Mouse (Mus musculus): ENCODE results near the gene Cox20. TPM values are rescaled to one million over a fixed set of nuclear protein-coding genes. Genes with fewer than 3 reads are reported as not detected.
"Not testable (repeated sequence)": the region's sequence is repeated elsewhere in the genome, so short reads cannot be mapped to it uniquely, and the experiment has no call there.

Gene Cox20
- polyA plus RNA-seq, 1 experiment from 2014 or later: 73.9 TPM

GRCm38 (mm10) chr1:178341435-178341834 is 22.5 kb downstream of the Cox20 start:
- no peaks in the 10 kb centered on the region for H3K36me3 ChIP-seq (ENCODE audit: control insufficient read depth, insufficient read depth)
- ATAC-seq (ENCODE audit: low read depth): no peak

DNA sequence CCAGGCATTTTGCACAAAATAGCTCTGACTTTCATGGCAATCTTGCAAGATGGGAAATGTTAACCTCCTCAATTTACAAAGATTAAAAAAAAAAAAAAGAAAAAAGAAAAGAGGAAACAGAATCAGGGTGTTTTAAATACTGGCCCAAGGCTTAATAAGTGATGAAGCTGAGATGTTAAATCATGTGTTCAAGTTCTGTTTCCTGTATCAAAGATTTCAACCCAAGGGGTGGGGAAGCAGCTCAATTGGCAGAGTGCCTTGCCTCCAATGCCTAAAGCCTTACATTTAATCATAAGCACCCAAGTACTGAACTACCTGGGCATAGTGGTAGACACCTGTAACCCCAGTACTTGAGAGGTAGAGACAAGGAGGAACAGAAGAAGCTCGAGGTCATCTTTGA is 23.1 kb downstream of the Cox20 start:
- no peaks in the 10 kb centered on the region for H3K36me3 ChIP-seq (ENCODE audit: control insufficient read depth, insufficient read depth)
- 36% methylated on average over 1 of the region's 1 CpGs for WGBS (ENCODE audit: insufficient replicate concordance)
- no peak overlapping the region for H3K4me2 ChIP-seq (ENCODE audit: low read depth, low read length)
- H3K27me3 ChIP-seq (ENCODE audit: control insufficient read depth, insufficient read depth, low read depth, low read length): no peaks in the 10 kb centered on the region
- H3K9ac ChIP-seq (ENCODE audit: low read depth, low read length): no peak overlapping the region
- no peak overlapping the region for H3K27ac ChIP-seq (ENCODE audit: low read length)
- H3K4me1 ChIP-seq (ENCODE audit: control insufficient read depth, low read depth, low read length): peaks cover 4% of the 10 kb centered on the region
- no peaks in the 10 kb centered on the region for H3K9me3 ChIP-seq (replicated peaks; ENCODE audit: control insufficient read depth, low read length)
- ATAC-seq (ENCODE audit: low read depth): no peak
- no peak overlapping the region for H3K4me3 ChIP-seq (ENCODE audit: low read depth, low read length)

More at GRCm38 (mm10) chr1:178341435-178341834, 22.5 kb downstream of the Cox20 start:
- H3K9ac ChIP-seq (ENCODE audit: low read depth, low read length): no peak overlapping the region
- H3K27me3 ChIP-seq (ENCODE audit: control insufficient read depth, insufficient read depth, low read depth, low read length): no peaks in the 10 kb centered on the region
- no peak overlapping the region for H3K27ac ChIP-seq (ENCODE audit: low read length)
- H3K4me1 ChIP-seq (ENCODE audit: control insufficient read depth, low read depth, low read length): peaks cover 4% of the 10 kb centered on the region
- H3K9me3 ChIP-seq (replicated peaks; ENCODE audit: control insufficient read depth, low read length): no peaks in the 10 kb centered on the region
- no peak overlapping the region for H3K4me3 ChIP-seq (ENCODE audit: low read depth, low read length)
- 77% methylated on average over 3 of the region's 3 CpGs for WGBS (ENCODE audit: insufficient replicate concordance)
- no peak overlapping the region for H3K4me2 ChIP-seq (ENCODE audit: low read depth, low read length)

DNA sequence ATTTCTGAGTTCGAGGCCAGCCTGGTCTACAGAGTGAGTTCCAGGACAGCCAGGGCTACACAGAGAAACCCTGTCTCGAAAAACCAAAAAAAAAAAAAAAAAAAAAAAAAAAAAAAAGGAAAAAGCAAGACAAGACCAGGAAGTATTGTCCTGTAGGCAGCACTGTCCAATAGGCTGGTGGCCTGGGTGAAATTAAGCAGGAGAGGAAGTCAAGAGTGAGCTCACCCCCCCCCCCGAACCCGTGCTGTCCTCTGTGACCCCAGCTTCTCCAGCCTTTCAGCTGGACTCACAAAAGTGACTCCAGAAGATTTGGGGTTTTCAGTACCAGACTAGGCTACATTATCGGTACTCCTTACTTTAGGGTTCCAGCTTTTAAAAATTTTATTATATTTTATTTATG is 23.7 kb downstream of the Cox20 start:
- Histone ChIP-seq H3K27me3 (ENCODE audit: control insufficient read depth, insufficient read depth, low read depth, low read length) (no peaks in the 10 kb centered on the region), H3K27ac (ENCODE audit: low read length) (no peak overlapping the region), H3K4me2 (ENCODE audit: low read depth, low read length) (no peak overlapping the region), H3K4me1 (ENCODE audit: control insufficient read depth, low read depth, low read length) (peaks cover 4% of the 10 kb centered on the region), H3K36me3 (ENCODE audit: control insufficient read depth, insufficient read depth) (no peaks in the 10 kb centered on the region), H3K9me3 (replicated peaks; ENCODE audit: control insufficient read depth, low read length) (no peaks in the 10 kb centered on the region), H3K4me3 (ENCODE audit: low read depth, low read length) (no peak overlapping the region), H3K9ac (ENCODE audit: low read depth, low read length) (no peak overlapping the region)
- ATAC-seq (ENCODE audit: low read depth): no peak
- 53% methylated on average over 4 of the region's 5 CpGs for WGBS (ENCODE audit: insufficient replicate concordance)

DNA sequence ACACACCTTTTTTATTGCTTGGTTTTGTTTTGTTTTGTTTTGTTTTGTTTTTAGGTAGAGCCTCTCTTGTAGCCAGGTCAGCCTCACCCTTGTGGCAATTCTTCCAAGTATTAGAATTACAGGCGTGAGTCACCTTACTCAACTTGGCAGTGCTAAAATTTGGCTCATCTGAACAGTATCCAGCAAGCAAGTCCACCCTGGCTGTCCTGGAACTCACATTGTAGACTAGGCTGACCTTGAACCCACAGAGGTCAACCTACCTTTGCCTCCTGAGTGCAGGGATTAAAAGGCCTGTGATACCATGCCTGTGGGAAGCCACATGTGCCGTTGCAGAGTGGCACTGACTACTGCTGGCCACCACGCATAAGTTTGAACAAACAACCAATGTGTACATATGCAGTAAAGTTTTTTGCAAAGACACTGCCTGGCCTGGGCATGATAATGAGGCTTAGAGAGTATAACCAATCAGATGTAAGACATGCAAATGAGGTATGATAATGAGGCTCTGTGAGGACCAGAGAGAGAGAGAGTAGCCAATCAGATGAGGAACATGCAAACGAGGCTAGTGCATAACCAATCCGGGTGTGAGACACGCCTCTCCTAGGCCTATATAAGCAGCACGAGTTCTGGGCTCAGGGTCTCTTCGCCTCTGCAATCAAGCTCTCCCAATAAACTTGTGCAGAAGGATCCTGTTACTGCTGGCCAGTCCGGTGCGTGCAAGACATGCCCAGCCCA is 25.3 kb downstream of the Cox20 start:
- H3K9me3 ChIP-seq (replicated peaks; ENCODE audit: control insufficient read depth, low read length); H3K4me3 ChIP-seq (ENCODE audit: low read depth, low read length); H3K4me2 ChIP-seq (ENCODE audit: low read depth, low read length); H3K9ac ChIP-seq (ENCODE audit: low read depth, low read length); H3K4me1 ChIP-seq (ENCODE audit: control insufficient read depth, low read depth, low read length); H3K27me3 ChIP-seq (ENCODE audit: control insufficient read depth, insufficient read depth, low read depth, low read length); ATAC-seq (ENCODE audit: low read depth); H3K27ac ChIP-seq (ENCODE audit: low read length); H3K36me3 ChIP-seq (ENCODE audit: control insufficient read depth, insufficient read depth): not testable (repeated sequence)
- WGBS (ENCODE audit: insufficient replicate concordance): 82% methylated on average over 10 of the region's 10 CpGs

DNA sequence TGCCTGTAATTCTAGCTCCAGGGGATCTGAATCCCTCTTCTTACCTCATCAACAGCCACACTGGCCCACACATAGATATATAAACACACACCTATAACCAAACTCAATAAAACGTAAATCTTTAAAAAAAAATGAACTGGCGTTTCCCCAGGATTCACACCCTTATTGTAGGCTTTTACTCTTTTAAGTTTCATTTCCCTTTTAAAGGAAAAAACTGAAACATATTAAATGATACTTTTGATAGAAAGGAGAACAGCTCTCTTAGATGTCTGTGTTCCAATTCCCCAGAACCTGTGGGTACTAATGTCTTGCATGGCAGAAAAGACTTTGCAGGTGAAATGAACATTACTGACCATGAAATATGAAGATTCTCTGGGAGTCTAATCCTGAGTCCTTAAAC is 31.9 kb downstream of the Cox20 start:
- Histone ChIP-seq H3K27ac (ENCODE audit: low read length) (no peak overlapping the region), H3K36me3 (ENCODE audit: control insufficient read depth, insufficient read depth) (no peaks in the 10 kb centered on the region), H3K4me1 (ENCODE audit: control insufficient read depth, low read depth, low read length) (no peaks in the 10 kb centered on the region), H3K27me3 (ENCODE audit: control insufficient read depth, insufficient read depth, low read depth, low read length) (no peaks in the 10 kb centered on the region), H3K9me3 (replicated peaks; ENCODE audit: control insufficient read depth, low read length) (no peaks in the 10 kb centered on the region), H3K4me2 (ENCODE audit: low read depth, low read length) (no peak overlapping the region), H3K4me3 (ENCODE audit: low read depth, low read length) (no peak overlapping the region), H3K9ac (ENCODE audit: low read depth, low read length) (no peak overlapping the region)
- WGBS (ENCODE audit: insufficient replicate concordance): 79% methylated on average over 2 of the region's 2 CpGs
- ATAC-seq (ENCODE audit: low read depth): no peak

- no peak for ATAC-seq (ENCODE audit: low read depth)
- H3K4me3 ChIP-seq (ENCODE audit: low read depth, low read length): no peak overlapping the region
- H3K9ac ChIP-seq (ENCODE audit: low read depth, low read length): no peak overlapping the region
These were observed 32.7 kb downstream of the Cox20 start for GRCm38 (mm10) chr1:178351643-178352042.

GRCm38 (mm10) chr1:178354576-178354975 is 35.6 kb downstream of the Cox20 start:
- H3K27ac ChIP-seq (ENCODE audit: low read length): no peak overlapping the region
- no peaks in the 10 kb centered on the region for H3K4me1 ChIP-seq (ENCODE audit: control insufficient read depth, low read depth, low read length)
- WGBS (ENCODE audit: insufficient replicate concordance): 44% methylated on average over 3 of the region's 3 CpGs
- H3K4me2 ChIP-seq (ENCODE audit: low read depth, low read length): no peak overlapping the region
- H3K9me3 ChIP-seq (replicated peaks; ENCODE audit: control insufficient read depth, low read length): no peaks in the 10 kb centered on the region
- ATAC-seq (ENCODE audit: low read depth): no peak
- H3K36me3 ChIP-seq (ENCODE audit: control insufficient read depth, insufficient read depth): no peaks in the 10 kb centered on the region
- no peak overlapping the region for H3K4me3 ChIP-seq (ENCODE audit: low read depth, low read length)
- no peak overlapping the region for H3K9ac ChIP-seq (ENCODE audit: low read depth, low read length)
- no peaks in the 10 kb centered on the region for H3K27me3 ChIP-seq (ENCODE audit: control insufficient read depth, insufficient read depth, low read depth, low read length)

More at GRCm38 (mm10) chr1:178351643-178352042, 32.7 kb downstream of the Cox20 start:
- no peaks in the 10 kb centered on the region for H3K4me1 ChIP-seq (ENCODE audit: control insufficient read depth, low read depth, low read length)
- no peaks in the 10 kb centered on the region for H3K27me3 ChIP-seq (ENCODE audit: control insufficient read depth, insufficient read depth, low read depth, low read length)
- no peak overlapping the region for H3K4me2 ChIP-seq (ENCODE audit: low read depth, low read length)
- no peaks in the 10 kb centered on the region for H3K36me3 ChIP-seq (ENCODE audit: control insufficient read depth, insufficient read depth)
- no peak overlapping the region for H3K27ac ChIP-seq (ENCODE audit: low read length)
- H3K9me3 ChIP-seq (replicated peaks; ENCODE audit: control insufficient read depth, low read length): no peaks in the 10 kb centered on the region

GRCm38 (mm10) chr1:178357776-178358710 is 39.1 kb downstream of the Cox20 start:
- Histone ChIP-seq H3K27ac (ENCODE audit: low read length) (no peak overlapping the region), H3K9me3 (replicated peaks; ENCODE audit: control insufficient read depth, low read length) (no peaks in the 10 kb centered on the region), H3K27me3 (ENCODE audit: control insufficient read depth, insufficient read depth, low read depth, low read length) (no peaks in the 10 kb centered on the region), H3K4me3 (ENCODE audit: low read depth, low read length) (no peak overlapping the region), H3K9ac (ENCODE audit: low read depth, low read length) (no peak overlapping the region), H3K4me2 (ENCODE audit: low read depth, low read length) (no peak overlapping the region), H3K4me1 (ENCODE audit: control insufficient read depth, low read depth, low read length) (no peaks in the 10 kb centered on the region), H3K36me3 (ENCODE audit: control insufficient read depth, insufficient read depth) (no peaks in the 10 kb centered on the region)
- ATAC-seq (ENCODE audit: low read depth): no peak
- WGBS (ENCODE audit: insufficient replicate concordance): 64% methylated on average over 12 of the region's 12 CpGs

DNA sequence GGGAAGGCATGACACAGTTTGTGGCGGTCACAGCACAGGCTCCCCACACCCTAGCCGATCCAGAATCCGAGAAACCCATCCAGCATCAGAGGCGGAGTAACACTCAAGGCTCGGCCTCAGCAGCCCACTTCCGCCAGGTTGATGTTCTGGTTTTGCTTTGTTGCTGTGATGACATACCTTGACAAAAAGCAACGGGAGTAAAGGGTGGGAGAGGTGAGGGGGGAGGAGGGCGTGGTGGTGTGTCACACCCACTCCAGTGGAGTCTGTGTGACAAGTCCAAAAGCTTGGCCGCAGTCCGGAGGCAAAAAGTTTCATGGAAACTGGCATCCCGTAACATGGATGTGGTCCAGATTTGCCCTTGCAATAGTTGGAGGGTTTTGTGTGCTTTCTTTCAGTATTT is 41.3 kb downstream of the Cox20 start:
- H3K27me3 ChIP-seq (ENCODE audit: control insufficient read depth, insufficient read depth, low read depth, low read length): no peaks in the 10 kb centered on the region
- H3K4me3 ChIP-seq (ENCODE audit: low read depth, low read length): no peak overlapping the region
- H3K9ac ChIP-seq (ENCODE audit: low read depth, low read length): no peak overlapping the region
- no peaks in the 10 kb centered on the region for H3K9me3 ChIP-seq (replicated peaks; ENCODE audit: control insufficient read depth, low read length)
- no peak overlapping the region for H3K27ac ChIP-seq (ENCODE audit: low read length)
- WGBS (ENCODE audit: insufficient replicate concordance): 70% methylated on average over 11 of the region's 11 CpGs
- H3K36me3 ChIP-seq (ENCODE audit: control insufficient read depth, insufficient read depth): no peaks in the 10 kb centered on the region
- H3K4me2 ChIP-seq (ENCODE audit: low read depth, low read length): no peak overlapping the region
- no peaks in the 10 kb centered on the region for H3K4me1 ChIP-seq (ENCODE audit: control insufficient read depth, low read depth, low read length)
- ATAC-seq (ENCODE audit: low read depth): no peak
